Mouse (Mus musculus): ENCODE measurements around the gene Stx1a.

GRCm38 (mm10) chr5:135040777-135041176 is 17.5 kb downstream of the Stx1a start:
- TF ChIP-seq CTCF (conservative IDR thresholded peaks at IDR 0.05; ENCODE audit: low read length) (no peak), NANOG (IDR thresholded peaks at IDR 0.05; ENCODE audit: borderline replicate concordance, low read length) (no peak)
